Mouse (Mus musculus) neural tube, embryonic 14.5 days (tissue): ENCODE results near the gene H2al1g. TPM values are rescaled to one million over a fixed set of nuclear protein-coding genes. Genes with fewer than 3 reads are reported as not detected.

ENCODE experiments used
- ATAC-seq: fragments of 200-750 bp; cut with Nextera tagmentation; 2 replicates; pipeline ENCODE4 v1.8.0; 2017; ENCODE audit warnings: low read depth, mild to moderate bottlenecking, moderate TSS enrichment, moderate library complexity
- H3K27ac ChIP-seq: fragments of 300-500 bp; sonication (generic); 2 replicates; pipeline ENCODE4 v1.5.1; 2014; ENCODE audit warnings: low read depth, mild to moderate bottlenecking, control low read depth, low read length, moderate library complexity, mixed read lengths
- H3K27me3 ChIP-seq: fragments of 300-500 bp; sonication (generic); 2 replicates; pipeline ENCODE4 v1.6.1; 2014; ENCODE audit warnings: low read length; ENCODE audit not compliant: control insufficient read depth, insufficient read depth
- H3K36me3 ChIP-seq: fragments of 300-500 bp; sonication (generic); 2 replicates; pipeline ENCODE4 v1.6.1; 2014; ENCODE audit warnings: low read length, mixed read lengths; ENCODE audit not compliant: control insufficient read depth, insufficient read depth
- H3K4me1 ChIP-seq: fragments of 300-500 bp; sonication (generic); 2 replicates; pipeline ENCODE4 v1.6.1; 2014; ENCODE audit warnings: low read length; ENCODE audit not compliant: control insufficient read depth, insufficient read depth
- H3K4me2 ChIP-seq: fragments of 300-500 bp; sonication (generic); 2 replicates; pipeline ENCODE4 v1.6.1; 2014; ENCODE audit warnings: mild to moderate bottlenecking, low read depth, low read length, control low read depth
- H3K4me3 ChIP-seq: fragments of 300-500 bp; sonication (generic); 2 replicates; pipeline ENCODE4 v1.5.1; 2014; ENCODE audit warnings: low read depth, low read length, control low read depth, mixed read lengths
- H3K9ac ChIP-seq: fragments of 300-500 bp; sonication (generic); replicated peaks from 2 replicates; pipeline ENCODE4 v1.6.1; 2014; ENCODE audit warnings: low read depth, mild to moderate bottlenecking, control low read depth, low read length, mixed read lengths
- H3K9me3 ChIP-seq: fragments of 300-500 bp; sonication (generic); 2 replicates; pipeline ENCODE4 v1.6.1; 2016; ENCODE audit warnings: low read length; ENCODE audit not compliant: control insufficient read depth
- WGBS: fragments of 180-500 bp; shearing (Covaris S2); extraction: QIAGEN DNeasy Blood & Tissue Kit; methylation state at CpG from one replicate; pipeline ENCODE4 v1.1.7; 2014; 5-methylcytosine and 5-hydroxymethylcytosine counted together
- polyA plus RNA-seq: library from polyadenylated mRNA; unstranded; fragments of >200 nt; fragmentation: Nextera tagmentation; extraction: Ambion mirVana; gene quantifications from 2 replicates; pipeline ENCODE4 v1.2.1, GENCODE M21; 2014

H2al1g gene
- polyA plus RNA-seq, 1 experiment from 2014 or later: not detected

DNA sequence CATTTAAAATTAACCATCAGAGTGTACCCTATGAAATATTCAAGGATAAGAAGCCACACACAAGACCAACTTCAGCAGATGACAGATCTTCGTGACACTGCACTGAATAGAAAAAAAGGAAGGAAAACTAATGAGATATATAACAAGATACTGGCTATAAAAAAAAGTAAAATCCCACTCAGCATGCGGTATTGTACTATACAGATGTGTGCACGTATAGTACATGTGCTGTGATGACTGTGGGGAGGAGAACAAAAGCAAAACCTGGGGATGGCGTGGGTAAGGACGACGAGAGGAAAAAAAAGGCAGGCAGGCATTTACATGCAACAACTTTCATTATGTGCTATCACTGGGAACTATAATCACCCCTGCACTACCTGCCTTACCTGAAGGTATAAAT lies 42.8 kb downstream of the H2al1g start:
- Histone ChIP-seq H3K9me3 (no peaks in the 10 kb centered on the region), H3K27me3 (no peaks in the 10 kb centered on the region), H3K4me3 (no peak overlapping the region), H3K27ac (no peak overlapping the region), H3K4me2 (no peak overlapping the region), H3K4me1 (no peaks in the 10 kb centered on the region), H3K36me3 (no peaks in the 10 kb centered on the region), H3K9ac (no peak overlapping the region)
- ATAC-seq: no peak
- 87% methylated on average over 6 of the region's 6 CpGs for WGBS

GRCm38 (mm10) chrX:11361261-11361660 lies 43.2 kb downstream of the H2al1g start:
- Histone ChIP-seq H3K4me3 (no peak overlapping the region), H3K4me1 (no peaks in the 10 kb centered on the region), H3K27me3 (no peaks in the 10 kb centered on the region), H3K9me3 (no peaks in the 10 kb centered on the region), H3K27ac (no peak overlapping the region), H3K36me3 (no peaks in the 10 kb centered on the region), H3K4me2 (no peak overlapping the region), H3K9ac (no peak overlapping the region)
- 91% methylated on average over 2 of the region's 2 CpGs for WGBS
- ATAC-seq: no peak

DNA sequence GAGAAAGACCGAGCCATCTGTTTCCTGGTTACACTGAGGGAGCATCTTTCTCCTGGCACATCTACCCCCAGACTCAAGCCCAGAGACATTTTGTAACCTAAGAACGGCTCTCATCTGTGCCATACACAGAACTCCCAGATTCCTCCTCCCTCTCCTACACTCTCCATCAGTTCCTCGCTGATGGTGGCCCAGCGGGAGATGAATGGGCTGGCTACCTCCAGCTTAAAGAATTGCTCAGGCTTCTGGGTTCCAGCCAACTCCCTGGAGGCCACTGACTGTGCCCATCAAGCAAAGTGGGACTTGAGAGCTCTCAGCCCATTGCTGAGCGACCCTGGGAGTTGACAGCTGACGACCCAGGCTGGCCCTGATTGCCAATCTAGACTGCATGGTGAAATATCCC lies 45.8 kb downstream of the H2al1g start:
- peak; percentile 61; the same call in 1 of the 2 replicates for ATAC-seq
- WGBS: 54% methylated on average over 6 of the region's 6 CpGs
- H3K4me3 ChIP-seq: no peak overlapping the region
- no peaks in the 10 kb centered on the region for H3K9me3 ChIP-seq
- no peaks in the 10 kb centered on the region for H3K27me3 ChIP-seq
- H3K4me2 ChIP-seq: no peak overlapping the region
- H3K4me1 ChIP-seq: no peaks in the 10 kb centered on the region
- no peaks in the 10 kb centered on the region for H3K36me3 ChIP-seq
- H3K27ac ChIP-seq: no peak overlapping the region
- H3K9ac ChIP-seq: no peak overlapping the region

DNA sequence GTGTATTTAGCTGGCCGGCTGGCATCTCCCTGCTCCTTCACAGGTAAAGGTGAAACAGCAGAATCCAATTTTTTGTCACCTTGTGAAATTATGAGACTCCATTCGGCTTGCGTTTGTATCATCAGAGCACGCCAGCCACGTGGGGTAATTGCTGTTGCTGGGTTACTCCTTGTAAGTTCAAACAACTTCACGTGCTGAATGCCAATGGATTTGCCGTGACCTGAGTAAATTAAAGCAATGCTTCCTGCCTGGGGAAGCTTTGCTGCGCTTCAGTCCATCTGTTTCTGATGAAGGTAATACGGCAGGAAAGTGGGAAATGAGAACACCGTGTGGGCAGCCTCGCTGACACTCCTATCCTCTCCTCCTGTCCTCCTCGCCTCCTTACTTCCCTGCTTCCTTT lies 47.1 kb downstream of the H2al1g start:
- Histone ChIP-seq H3K27ac (no peak overlapping the region), H3K4me3 (no peak overlapping the region), H3K9me3 (no peaks in the 10 kb centered on the region), H3K4me1 (no peaks in the 10 kb centered on the region), H3K36me3 (no peaks in the 10 kb centered on the region), H3K27me3 (no peaks in the 10 kb centered on the region), H3K9ac (no peak overlapping the region), H3K4me2 (no peak overlapping the region)
- ATAC-seq: no peak
- WGBS: 41% methylated on average over 12 of the region's 12 CpGs

Other genes with a start within 250 kb of the H2al1g start
- gene H2al1a, start 19.0 kb upstream of the H2al1g start, polyA plus RNA-seq: not detected in 2 replicates
- not detected in 2 replicates for gene H2al1b, start 15.8 kb upstream of the H2al1g start, polyA plus RNA-seq
- gene H2al1c, start 12.6 kb upstream of the H2al1g start, polyA plus RNA-seq: not detected in 2 replicates
- not detected in 2 replicates for gene H2al1d, start 9.4 kb upstream of the H2al1g start, polyA plus RNA-seq
- gene H2al1e, start 6.3 kb upstream of the H2al1g start, polyA plus RNA-seq: not detected in 2 replicates
- not detected in 2 replicates for gene H2al1f, start 3.1 kb upstream of the H2al1g start, polyA plus RNA-seq
- gene H2al1h, start 3.2 kb downstream of the H2al1g start, polyA plus RNA-seq: not detected in 2 replicates
- not detected in 2 replicates for gene H2al1i, start 6.4 kb downstream of the H2al1g start, polyA plus RNA-seq
- gene H2al1j, start 9.6 kb downstream of the H2al1g start, polyA plus RNA-seq: not detected in 2 replicates